Mouse (Mus musculus): ENCODE measurements at regions not wholly inside any gene's neighbourhood (a gene's known extent, or its start where the extent isn't known, plus 50 kb on each side); places are given as distances from the start of the nearest gene placed in this dataset.

DNA sequence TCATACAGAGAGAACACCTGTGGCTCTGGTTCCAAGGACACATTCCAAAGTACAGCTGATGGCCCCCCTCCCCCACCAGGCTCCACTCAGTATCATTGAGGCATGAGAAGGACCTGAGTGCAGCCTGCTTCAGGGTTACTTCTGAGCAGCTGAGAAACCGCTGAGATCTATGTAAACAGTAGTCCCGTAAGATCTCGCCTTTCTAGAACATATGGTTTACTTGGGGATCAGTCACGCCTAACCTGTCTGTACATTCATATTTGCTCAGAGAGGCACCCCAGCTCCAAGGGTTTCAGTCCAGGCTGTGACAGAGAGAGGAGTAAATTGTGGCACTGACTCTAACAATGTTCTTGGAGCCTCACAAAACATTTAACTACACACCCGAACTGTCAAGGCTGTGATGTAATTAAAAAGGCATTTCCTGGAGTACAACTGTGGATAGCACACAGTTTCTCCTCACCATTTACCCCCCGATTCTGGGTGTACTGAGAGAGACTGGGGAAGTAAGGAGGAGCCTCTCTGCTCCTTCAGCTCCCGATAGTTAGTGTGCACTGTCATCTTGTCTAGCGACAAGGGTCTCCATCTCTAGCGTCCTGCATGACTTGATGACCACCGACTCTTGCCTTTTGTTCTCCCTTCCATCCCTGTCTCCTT lies 155.7 kb downstream of the Dad1 start:
- DNase-seq (ENCODE audit: low spot score), result no peak

DNA sequence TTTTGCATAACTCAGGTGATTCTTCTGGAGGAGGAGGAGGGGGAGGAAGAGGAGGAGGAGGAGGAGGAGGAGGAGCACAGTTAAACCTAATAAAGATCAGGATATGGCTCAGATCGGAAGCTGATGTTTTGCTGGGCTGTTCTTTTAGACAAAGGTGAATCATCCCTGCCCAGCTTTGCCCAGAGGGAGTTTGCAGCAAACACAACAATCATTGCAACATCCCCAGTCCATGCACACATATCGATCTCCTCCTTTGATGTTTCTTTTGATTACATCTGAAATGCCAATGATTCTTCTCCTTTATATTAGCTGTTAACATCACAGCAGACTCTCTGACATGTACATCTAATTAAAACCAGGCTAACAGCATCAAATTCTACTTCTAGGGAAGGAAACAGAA lies 156.9 kb downstream of the Dad1 start:
- DNase-seq (ENCODE audit: low spot score), result no peak

DNA sequence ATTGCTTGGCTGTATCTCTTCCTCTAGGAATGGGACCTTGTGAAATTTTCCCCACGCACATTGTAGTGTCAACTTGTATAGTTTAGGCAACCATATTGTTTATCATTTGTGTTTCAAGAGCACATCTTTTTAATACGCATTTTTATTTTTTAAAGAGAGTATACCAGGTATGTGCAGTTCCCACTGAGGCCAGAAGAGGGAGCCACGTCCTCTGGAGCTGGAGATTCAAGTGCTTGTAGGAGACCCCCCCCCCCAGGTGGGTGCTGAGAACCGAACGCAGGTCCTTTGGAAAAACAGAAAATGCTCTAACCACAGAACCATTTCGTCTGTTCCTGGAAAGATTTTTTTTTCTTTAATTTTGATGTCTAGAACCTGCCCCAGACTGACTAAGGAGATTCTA lies 161.5 kb downstream of the Dad1 start:
- DNase-seq (ENCODE audit: low spot score), result no peak

DNA sequence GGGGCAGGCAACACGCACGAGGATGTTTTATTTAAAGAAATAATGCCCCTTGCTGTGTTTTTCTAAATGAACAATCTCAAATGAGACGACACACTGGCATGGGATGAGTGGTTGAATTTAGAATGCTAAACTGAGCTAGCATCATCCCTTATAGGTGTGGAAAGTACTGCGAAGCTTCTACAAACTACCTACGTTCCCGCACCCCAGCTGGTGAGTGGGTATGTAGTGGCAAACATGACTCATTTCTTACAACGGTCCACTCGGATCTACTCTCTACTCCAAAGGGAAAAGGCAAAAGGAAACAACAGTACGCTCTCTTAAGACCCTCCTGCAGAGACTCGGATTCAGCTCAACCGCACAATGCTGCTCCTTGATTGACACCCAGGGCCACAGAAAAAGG lies 167.2 kb downstream of the Dad1 start:
- DNase-seq (ENCODE audit: low spot score), result no peak

DNA sequence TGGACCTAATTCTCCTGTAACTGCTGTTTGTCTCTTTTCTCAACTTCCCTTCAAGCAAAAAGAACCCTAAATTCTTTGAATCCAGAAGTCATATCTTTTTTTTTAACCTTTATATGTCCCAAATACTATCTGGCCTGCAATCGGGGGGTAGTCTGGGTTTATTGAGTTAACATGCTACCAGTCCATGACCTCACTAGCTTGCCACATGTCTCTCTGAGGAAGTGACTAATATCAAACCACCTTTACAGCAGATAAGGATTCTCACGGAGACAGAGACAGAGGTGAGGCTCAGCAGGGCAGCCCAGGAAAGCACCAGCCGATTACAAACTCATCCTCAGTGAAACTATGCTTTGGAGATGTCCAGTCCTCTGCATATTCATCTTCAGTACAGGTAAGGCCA lies 179.2 kb downstream of the Dad1 start:
- DNase-seq (ENCODE audit: low spot score), result no peak

DNA sequence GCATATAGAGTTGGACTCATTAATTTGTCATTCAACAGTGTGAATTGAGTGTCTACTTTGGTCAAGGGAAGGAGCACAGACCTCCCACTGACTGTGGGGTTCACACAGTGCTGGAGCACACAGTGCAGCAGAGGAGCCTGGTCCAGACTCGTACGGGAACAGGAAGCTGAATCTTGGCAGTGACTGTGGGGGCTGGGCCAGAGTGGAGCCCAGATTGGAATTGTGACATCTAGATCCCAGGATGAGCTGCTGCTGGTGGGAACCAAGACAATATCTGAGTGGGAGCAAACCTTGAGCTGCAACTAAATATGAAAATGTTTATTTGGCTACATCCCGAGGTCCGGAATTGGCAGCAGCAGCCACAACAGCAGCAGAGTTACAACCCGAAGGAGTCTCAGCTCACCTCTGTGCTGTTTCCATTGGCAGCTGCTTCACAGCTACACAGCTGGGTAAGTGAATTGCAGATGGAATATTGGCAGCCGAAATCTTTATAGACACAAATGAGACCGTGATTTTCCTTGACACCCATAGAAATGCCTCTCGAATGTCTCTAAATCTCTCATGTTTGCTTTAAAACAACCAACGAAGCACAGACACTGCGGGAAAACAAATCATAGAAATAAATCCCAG lies 181.5 kb downstream of the Dad1 start:
- no peak for DNase-seq (ENCODE audit: low spot score)

DNA sequence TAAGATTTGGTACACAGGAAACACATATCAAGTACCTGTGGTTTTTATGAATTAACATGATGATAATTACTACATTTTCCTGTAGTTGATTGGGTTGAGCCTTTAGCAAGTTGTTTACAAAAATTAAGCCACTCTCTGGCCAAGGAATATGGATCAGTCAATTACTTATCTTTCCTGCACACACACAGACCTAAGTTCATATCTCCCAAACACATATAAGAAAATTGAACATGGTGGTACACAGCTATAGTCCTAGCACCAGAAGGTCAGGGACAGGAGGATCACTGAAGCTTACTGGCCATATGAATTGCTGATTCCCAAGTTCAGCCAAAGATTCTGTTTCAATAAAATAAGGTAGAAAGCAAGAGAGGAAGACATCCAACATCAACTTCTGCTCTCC lies 183.7 kb downstream of the Dad1 start:
- DNase-seq (ENCODE audit: low spot score), result peak; percentile 37

DNA sequence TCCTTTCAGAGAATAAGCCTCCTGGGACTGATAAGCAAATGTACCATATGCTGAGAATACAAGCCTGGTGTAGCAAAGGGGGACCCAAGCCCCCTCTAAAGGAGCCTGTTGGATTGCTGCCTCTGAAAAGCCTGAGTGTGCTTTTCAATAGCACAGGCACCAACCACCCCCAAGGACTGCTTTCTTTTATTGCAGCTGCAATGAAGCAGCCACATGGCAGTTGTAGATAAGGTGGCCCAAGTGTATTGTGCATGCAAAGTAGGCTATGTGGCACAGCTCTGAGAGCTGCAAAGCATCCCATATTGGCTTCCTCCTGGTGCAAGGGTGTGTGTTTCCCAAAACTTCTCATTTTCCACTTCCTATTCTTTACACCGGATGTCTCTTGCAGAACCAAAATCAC lies 185.2 kb downstream of the Dad1 start:
- DNase-seq (ENCODE audit: low spot score), result peak; percentile 47

DNA sequence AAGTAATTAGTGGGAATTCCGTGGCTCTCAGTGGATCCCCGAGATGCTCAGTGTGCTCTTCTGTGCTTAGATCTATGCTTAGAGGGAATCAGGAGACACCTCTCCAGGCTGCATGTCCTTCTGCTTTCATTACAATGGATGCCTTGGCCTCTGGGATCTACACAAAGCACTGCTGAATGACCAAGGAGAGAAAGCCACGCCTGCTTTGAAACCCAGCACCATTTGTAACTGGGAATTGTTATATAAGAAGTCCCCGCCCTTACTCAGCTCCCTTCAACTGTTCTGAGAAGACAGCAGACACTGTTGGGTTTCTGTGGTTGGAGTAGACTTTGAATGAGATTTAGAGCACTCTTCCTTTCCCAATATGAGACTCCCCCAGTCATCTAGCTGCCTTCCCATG lies 188.4 kb downstream of the Dad1 start:
- DNase-seq (ENCODE audit: low spot score), result no peak

DNA sequence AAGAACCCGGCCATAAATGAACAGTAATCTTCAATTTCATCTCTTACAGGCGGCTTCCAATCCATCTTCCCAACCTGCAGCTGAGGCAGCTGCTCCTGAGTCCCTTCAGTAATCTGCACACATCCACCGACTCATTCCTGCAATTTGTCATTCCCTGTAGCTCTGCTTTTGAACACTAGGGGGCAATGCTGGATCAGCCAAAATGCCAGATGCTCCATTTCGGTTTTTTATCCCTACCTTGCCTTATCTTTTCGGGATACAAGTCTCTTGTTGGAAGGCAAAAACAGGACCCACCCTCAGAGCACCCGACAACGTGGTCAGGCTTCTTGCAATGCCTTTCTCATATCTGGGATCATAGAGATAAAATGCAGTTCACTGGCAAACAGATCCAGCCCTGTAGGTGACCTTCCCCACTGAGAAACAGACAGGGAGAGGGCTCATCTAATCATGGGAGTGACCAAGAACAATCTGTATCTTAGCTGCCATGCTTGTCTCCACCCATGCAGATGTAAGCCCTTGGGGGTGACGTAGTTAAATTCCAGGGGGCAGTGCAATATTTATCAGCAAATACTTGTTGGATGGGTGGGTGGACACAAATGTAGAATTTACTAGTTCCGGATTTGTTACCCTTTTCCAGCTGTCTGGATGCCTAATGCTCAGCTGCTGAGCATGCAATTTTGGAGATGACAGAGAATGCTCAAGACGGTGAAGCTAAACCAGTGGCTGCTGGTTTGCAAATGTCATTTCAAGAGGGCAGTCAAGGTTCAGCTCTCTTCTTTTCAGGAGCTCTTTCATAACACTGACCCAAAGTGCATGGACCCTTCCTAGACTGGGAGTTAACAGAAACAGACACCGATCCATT lies 189.1 kb downstream of the Dad1 start:
- DNase-seq (ENCODE audit: low spot score), result peak; percentile 61

DNA sequence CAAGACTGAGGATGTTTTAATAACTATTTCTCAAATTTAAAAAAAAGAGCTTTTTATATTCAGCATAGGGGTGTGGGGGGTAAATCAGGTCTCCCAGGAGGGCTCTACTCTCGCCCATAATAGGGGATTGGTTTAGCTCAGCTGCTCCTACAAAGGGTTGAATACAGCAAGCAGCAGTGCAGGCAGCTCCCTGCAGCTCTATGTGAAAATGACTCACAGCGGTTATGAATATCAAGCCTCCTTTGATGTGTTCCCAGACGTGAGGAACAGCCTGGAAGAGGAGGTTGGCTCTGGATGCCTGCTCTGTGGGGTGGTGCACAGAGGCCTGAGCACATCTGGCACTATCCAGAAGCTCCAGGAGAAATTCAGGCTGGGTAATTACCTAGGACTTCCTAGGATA lies 192.3 kb downstream of the Dad1 start:
- DNase-seq (ENCODE audit: low spot score), result no peak

DNA sequence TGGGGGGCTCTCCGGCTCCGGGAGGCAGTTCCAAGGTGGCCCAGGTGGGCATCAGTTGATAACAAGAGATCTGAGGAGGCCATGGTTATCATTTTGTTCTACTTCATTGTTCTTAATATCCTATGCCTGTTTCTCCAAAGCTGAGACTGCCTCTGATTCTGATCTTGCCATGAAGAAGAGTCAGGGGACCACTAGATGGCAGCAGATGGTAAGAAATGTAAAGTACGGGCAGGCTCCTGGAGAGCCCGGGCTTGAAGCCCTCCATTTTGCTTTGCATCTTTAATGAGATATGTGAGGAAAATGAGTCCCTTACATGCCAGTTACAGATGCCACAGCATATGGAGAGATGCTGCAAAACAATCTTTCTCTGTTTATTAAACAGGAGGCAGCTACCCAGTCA lies 194.1 kb downstream of the Dad1 start:
- peak; percentile 73 for DNase-seq (ENCODE audit: low spot score)

DNA sequence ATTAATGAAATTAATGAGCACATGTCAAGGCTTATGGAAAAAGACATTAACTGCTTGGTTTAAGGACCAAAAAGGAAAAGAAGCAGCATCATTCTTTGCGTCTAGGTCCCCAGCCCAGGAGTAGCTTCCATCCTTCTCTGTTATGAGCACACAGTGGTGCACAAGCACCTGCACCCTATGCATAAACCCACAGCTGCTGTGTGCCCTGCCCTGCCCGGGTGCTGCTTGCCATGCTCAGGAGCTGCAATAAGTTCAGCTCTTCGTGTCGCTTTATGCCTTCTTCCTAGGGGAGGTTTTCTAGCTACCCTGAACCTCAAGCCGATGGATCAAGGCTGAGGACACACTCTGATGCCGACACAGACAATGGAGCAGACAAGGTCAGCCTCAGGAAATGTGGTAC lies 194.8 kb downstream of the Dad1 start:
- DNase-seq (ENCODE audit: low spot score), result no peak

DNA sequence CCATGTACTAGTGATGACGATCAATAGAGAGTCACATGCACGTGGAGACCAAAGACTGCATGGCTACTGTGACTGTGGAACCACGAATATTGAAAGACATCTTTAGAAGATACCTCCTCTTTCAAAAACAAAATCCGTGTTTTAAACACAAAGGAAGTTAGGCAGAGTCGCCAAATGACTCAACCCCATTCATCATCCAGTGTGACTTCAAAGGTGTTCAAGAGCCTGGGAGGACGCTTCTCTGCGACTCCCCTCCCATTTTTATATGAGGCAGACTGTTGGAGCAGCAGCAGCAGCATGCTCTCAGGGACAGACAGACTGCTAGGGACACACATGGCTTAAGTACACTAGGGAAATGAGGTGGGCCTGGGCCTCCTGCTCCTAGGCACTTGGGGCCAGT lies 197.2 kb downstream of the Dad1 start:
- DNase-seq (ENCODE audit: low spot score), result no peak

DNA sequence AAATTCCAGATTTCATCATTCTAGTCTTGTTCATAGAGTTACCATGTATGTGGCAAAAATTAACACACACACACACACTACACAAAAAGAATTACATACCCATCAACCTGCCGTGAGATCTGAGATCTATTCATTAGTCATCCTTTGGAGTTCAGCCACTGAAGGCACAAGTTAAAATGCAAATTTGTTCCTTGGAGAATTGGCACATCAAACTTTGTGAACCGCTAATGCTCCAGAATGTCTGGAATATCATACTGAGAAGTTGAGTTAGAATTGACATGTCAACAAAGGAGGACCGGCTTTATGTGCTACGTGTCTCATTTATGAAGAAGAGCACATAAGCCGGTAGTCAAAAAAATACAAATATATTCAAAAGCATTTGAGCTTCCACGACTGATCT lies 198.5 kb downstream of the Dad1 start:
- DNase-seq (ENCODE audit: low spot score), result no peak

DNA sequence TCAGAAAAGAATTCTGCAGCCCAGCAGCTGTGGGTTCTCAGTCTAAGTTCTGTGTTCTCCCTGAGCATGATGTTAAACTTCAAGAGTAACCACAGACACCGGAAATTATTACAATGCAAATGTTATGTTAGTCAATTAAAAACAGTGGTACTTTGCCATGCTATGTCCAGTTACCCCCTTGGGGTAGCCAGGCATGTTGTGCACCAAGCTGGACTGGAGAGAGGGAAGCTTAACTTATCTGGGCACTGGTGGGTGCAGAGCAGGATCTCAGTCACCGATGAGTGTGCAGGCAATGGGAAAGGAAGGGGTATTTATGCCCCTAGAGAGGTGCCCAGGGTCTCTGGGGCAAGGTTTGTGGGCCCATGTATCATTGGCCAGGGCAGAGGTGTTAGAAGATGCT lies 211.6 kb downstream of the Dad1 start:
- DNase-seq (ENCODE audit: low spot score), result no peak

DNA sequence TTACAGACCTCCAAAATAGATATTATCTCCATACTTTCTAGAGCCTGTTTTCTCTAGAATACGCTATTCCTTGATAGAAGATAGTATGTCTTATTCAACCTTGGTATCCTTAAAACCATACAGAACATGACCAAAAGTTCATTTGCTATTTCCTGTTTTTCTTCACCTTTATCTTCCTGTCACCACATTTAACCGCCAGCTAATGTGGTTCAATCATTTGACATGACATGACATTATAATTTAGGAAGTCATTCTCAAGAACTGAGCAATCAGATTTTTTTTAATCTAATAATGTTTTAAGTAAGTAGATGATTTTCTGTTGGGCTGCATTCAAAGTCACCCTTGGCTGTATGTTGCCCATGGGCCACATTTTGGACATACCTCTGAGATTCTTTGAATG lies 213.3 kb downstream of the Dad1 start:
- no peak for DNase-seq (ENCODE audit: low spot score)

DNA sequence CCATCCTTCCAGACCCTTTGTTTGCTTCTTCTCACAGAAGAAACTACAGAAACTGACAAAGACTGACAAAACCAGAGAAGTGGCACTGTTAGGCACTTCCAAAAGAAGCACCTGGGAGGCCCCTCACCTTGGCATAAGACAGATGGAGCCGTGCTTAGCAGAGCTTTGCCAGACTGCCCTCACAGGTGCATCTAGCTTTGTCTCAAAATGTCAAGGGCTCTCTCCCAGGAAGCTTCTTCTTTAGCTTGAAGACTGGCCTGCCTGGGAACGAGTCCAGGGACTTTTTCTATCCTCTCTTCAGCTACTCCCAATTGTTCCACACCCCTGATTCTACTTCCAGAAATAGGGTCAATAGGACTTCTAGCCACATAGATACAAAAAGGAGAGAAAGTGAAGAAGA lies 219.4 kb downstream of the Dad1 start:
- DNase-seq (ENCODE audit: low spot score), result no peak

DNA sequence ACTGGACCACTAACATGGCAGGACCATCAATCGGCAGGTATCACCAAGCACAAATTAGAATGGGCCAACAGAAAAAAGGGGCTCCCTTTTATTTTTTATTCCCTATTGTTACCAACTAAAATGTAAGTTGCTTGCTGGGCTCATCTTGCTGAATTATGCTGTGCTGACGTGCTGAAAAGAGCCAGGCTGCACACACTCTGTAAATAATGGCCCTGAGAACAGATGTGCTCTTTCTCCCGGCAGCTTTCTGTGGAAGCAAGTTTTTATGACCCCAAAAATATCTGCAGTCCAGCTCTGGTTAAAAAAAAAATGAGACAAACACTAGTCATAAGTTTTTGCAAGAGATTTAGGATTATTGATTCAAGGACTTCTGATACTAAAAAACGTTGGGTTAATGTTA lies 230.4 kb downstream of the Dad1 start:
- DNase-seq (ENCODE audit: low spot score), result no peak

DNA sequence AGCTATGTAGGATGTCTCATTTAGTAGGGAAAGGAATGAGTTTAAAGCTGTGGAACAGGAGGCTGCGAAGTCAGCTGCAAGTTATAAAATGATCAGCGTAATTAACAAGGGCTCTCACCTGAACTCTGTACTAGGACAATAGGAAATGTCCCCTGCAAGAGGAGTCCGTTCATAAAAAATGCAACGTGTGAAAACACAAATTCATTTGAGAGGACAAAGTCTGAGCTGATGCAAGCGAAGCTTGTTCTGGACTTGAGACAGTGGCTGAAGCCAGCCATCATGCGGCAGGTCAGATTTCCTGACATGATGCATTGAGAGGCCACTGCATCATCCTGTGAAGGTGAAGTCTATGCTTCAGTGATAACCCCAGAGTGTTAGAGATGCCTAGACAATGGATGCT lies 232.5 kb downstream of the Dad1 start:
- no peak for DNase-seq (ENCODE audit: low spot score)

DNA sequence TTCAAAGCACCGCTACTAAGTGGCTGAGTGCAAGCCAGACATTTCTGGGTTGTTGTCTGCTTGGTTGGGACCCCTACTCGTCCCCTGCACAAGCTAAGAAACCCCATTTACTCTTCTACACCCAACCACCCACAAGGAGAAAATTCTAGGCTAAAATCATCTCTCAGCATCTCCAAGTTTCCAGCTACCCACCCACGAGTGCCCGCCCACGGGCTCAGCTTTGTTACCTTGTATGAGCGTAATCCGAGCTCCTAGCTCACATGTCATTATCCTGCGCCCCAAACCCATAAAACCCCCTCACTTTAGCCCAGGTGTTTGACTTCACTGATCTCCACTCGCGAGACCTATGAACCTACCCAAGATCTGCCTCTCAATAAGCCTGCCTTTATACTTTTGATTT lies 239.3 kb downstream of the Dad1 start:
- DNase-seq (ENCODE audit: low spot score), result no peak

DNA sequence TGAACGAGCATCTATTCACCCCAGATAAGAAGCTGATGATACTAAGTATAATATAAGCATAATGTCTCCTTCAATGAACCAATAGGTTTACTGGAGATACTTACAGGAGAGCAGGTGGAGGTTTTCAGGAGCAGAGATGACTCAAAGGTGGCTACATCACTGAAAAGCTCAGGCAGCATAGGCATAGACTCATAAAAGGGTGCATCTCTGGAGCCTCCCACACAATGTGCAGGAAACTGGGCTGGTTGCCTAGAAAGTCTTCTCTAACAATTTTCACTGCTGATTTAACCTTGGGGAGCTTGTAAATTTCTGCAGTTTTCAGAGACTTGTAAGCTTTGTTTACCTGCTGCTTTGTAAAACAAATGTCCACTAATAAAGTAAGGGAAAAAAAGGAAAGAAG lies 251.8 kb downstream of the Dad1 start:
- no peak for DNase-seq (ENCODE audit: low spot score)

DNA sequence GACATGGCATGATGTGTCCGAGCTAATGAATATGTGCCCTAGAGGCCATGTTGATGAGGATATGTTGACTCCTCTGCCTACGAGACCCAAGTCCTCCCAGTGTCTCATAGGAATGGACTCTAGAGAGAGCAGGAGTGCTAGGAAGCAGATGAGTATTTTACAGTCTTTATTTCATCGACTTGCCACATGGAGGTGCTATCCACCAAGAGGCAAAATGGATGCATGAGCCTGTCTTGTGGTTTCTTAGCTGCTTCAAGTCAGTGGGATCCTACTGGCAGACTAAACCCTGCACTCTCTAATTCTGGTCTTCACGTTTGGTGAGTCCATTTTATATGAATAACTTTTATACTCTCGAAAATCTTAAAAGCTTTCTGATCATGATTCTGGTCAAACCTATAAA lies 253.4 kb downstream of the Dad1 start:
- no peak for DNase-seq (ENCODE audit: low spot score)
